ENCODE assay signal across 27 mouse cellular contexts in genomic region chr16:48805412-48805811, GRCm38 (mm10). TPM values are rescaled to one million over a fixed set of nuclear protein-coding genes. Genes with fewer than 3 reads are reported as not detected.
"Had no signal": no experiment of that assay in that cellular context is flagged by ENCODE, and none has a peak within 500 bp of the region (broad histone marks: within the 10 kb centered on the region; RNA-seq: fewer than 3 reads in every experiment).

No protein-coding gene starts in this region.

- ATAC-seq: liver, embryonic 12.5 days; liver, postnatal 0 days; lung, postnatal 0 days; midbrain, embryonic 13.5 days; midbrain, embryonic 15.5 days; midbrain, embryonic 16.5 days had no signal

- DNase-seq: left cerebral cortex, postnatal 4 days; liver; liver, embryonic 13.5 days; liver, postnatal 0 days; lung, adult 18-20 months; lung, adult 2 months; lung, embryonic 14.5 days; lung, postnatal 10 days; lung, postnatal 14 days; lung, postnatal 36 days; lung, postnatal 4 days; midbrain, embryonic 14.5 days had no signal

RNA-seq across cellular contexts. Expression of gene Retnlb, which starts 11.2 kb away (rescaled TPM):
- total RNA-seq: left cerebral cortex, postnatal 10 days; left cerebral cortex, postnatal 14 days; left cerebral cortex, postnatal 25 days; left cerebral cortex, postnatal 36 days; left cerebral cortex, postnatal 4 days; liver, adult 2 months; megakaryocyte progenitor cell, adult 5-6 weeks; megakaryocyte, adult 5-6 weeks; megakaryocyte-erythroid progenitor cell, adult 5-6 weeks; midbrain, postnatal 0 days; monocyte, adult 5-6 weeks had no signal

RNA-seq across cellular contexts. Expression of gene Trat1, which starts 33.6 kb away (rescaled TPM):
- total RNA-seq: liver, adult 2 months had no signal

RNA-seq across cellular contexts. Expression of gene Retnla, which starts 36.9 kb away (rescaled TPM):
- total RNA-seq: left cerebral cortex, postnatal 10 days; left cerebral cortex, postnatal 25 days; left cerebral cortex, postnatal 36 days; left cerebral cortex, postnatal 4 days; megakaryocyte progenitor cell, adult 5-6 weeks; megakaryocyte, adult 5-6 weeks; megakaryocyte-erythroid progenitor cell, adult 5-6 weeks; midbrain, postnatal 0 days had no signal
